In the genomic region with DNA sequence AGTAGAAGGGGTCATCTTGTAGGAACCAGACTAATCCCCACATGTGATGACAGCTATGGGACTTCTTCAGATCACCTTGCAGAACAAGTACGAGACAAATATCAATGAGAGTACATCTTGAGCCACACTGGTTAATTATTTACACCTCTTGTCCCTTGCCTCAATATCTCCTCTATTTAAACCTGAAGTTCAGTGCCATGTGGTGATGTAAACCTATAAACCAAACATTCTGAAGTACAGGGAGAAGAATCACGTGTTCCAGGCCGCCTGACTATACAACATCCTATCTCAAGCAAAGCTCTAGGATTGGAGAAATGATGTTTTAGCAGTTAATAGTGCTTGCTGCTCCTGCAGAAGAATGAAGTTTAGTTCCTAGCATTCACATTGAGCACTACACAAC, we compare ENCODE assay signal across 23 mouse cellular contexts.
"Had no signal": no experiment of that assay in that cellular context is flagged by ENCODE, and none has a peak within 500 bp of the region (broad histone marks: within the 10 kb centered on the region; RNA-seq: fewer than 3 reads in every experiment).

No protein-coding gene starts in this region.

- DNase-seq: gastrocnemius, adult 2 months; gastrocnemius, postnatal 10 days; gastrocnemius, postnatal 25 days; heart, adult 18-20 months; heart, postnatal 10 days; heart, postnatal 4 days; kidney, adult 18-20 months; kidney, adult 8-10 months; kidney, postnatal 10 days; kidney, postnatal 25 days; kidney, postnatal 4 days; layer of hippocampus, adult 9-11 months; layer of hippocampus, postnatal 36 days; left cerebral cortex, postnatal 4 days had no signal

- H3K4me3 ChIP-seq: gastrocnemius, adult 2 months; heart, embryonic 10.5 days; heart, embryonic 12.5 days; hindbrain, embryonic 10.5 days; hindbrain, embryonic 12.5 days; hindbrain, embryonic 15.5 days; limb, embryonic 13.5 days; limb, embryonic 15.5 days had no signal

- H3K9me3 ChIP-seq: heart, embryonic 10.5 days; heart, embryonic 12.5 days; hindbrain, embryonic 10.5 days; hindbrain, embryonic 12.5 days; hindbrain, embryonic 15.5 days; limb, embryonic 13.5 days; limb, embryonic 15.5 days had no signal

- H3K27me3 ChIP-seq: heart, embryonic 12.5 days; hindbrain, embryonic 12.5 days; hindbrain, embryonic 15.5 days; limb, embryonic 13.5 days; limb, embryonic 15.5 days had no signal

- H3K9ac ChIP-seq: heart, embryonic 12.5 days; hindbrain, embryonic 12.5 days; hindbrain, embryonic 15.5 days; limb, embryonic 13.5 days; limb, embryonic 15.5 days had no signal

- H3K4me2 ChIP-seq: heart, embryonic 12.5 days; hindbrain, embryonic 12.5 days; hindbrain, embryonic 15.5 days; limb, embryonic 13.5 days; limb, embryonic 15.5 days had no signal

- H3K27ac ChIP-seq: gastrocnemius, adult 2 months; heart, embryonic 10.5 days; hindbrain, embryonic 10.5 days; hindbrain, embryonic 12.5 days; hindbrain, embryonic 15.5 days; hindbrain, postnatal 0 days; limb, embryonic 13.5 days; limb, embryonic 15.5 days had no signal

- ATAC-seq: forebrain, embryonic 16.5 days; hindbrain, postnatal 0 days had no signal

- H3K4me1 ChIP-seq: heart, embryonic 10.5 days; heart, embryonic 12.5 days; hindbrain, embryonic 10.5 days; hindbrain, embryonic 12.5 days; hindbrain, embryonic 15.5 days; limb, embryonic 13.5 days; limb, embryonic 15.5 days had no signal
